Mouse (Mus musculus): ENCODE measurements at regions not wholly inside any gene's neighbourhood (a gene's known extent, or its start where the extent isn't known, plus 50 kb on each side); places are given as distances from the start of the nearest gene placed in this dataset.

DNA sequence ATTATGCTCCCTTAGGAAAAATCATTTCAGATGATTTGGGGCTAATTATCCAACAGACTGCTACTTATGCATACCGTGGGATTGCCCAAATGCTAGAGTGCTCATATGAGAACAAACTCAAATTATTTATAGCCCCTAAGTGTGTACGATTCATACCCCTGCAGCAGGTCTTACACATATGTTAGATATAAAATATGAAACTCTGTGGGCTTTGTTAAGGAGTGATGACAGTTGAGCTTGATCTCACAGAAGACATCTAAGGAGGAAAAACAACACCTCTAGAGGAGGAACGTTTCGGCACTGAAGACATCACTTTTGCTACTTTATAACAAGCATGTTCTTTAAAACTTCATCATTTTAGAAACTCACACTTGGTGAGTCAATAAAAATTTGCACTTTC lies 1379.3 kb downstream of the Defb40 start:
- in situ Hi-C loops (cut with MboI; ENCODE audit: low pct_ligation_motif_present, low pct_unique_long_range_greater_than_20kb, low sequenced_read_pairs), result no loop called here

DNA sequence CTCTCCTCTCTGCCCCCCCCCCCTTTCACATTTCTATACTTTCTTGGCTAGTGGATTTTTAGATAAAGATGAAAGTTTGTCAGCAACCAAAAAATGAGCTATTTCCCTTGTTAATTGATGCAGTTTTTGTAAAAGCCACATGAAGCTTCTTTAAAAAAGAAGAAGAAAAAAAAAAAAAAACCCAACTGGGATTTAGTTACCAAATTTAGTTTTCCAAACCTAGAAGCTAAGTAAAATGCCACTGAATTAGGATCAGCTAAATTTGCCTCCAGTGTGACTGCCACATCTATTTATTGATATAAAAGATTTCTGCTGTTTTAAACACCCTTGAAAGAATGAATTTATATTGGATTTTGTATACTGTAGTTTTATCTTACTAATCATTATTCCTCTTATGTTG lies 1381.5 kb downstream of the Defb40 start:
- no peak overlapping the region for H3K9ac ChIP-seq (ENCODE audit: insufficient read depth, low read depth)
- H3K36me3 ChIP-seq (replicated peaks in 1 of 2; ENCODE audit: control insufficient read depth in 1 of 2, insufficient read depth in 1 of 2, low read length in 1 of 2), result no peaks in the 10 kb centered on the region
- no peaks in the 10 kb centered on the region for H3K4me1 ChIP-seq (ENCODE audit: control insufficient read depth in 1 of 2, insufficient read depth in 2 of 2)
- no peaks in the 10 kb centered on the region for H3K27me3 ChIP-seq (replicated peaks)
- H3K4me2 ChIP-seq (ENCODE audit: insufficient read depth, low read depth, poor library complexity, severe bottlenecking), result no peak overlapping the region
- peaks cover 36% of the 10 kb centered on the region for H3K9me3 ChIP-seq (replicated peaks; ENCODE audit: low read length)
- in situ Hi-C loops (cut with MboI; ENCODE audit: low pct_ligation_motif_present, low pct_unique_long_range_greater_than_20kb, low sequenced_read_pairs), result no loop called here
- dilution Hi-C loops (cut with MboI; ENCODE audit: extremely low pct_ligation_motif_present, extremely low pct_unique_long_range_greater_than_20kb, low sequenced_read_pairs), result no loop called here
- no peak overlapping the region for H3K4me3 ChIP-seq (replicated peaks in 1 of 3; ENCODE audit: low read depth in 2 of 3, low read length in 2 of 3, poor library complexity in 1 of 3)
- no peak overlapping the region for H3K27ac ChIP-seq (ENCODE audit: insufficient read depth, low read depth)
- no peaks in the 10 kb centered on the region for H3K79me2 ChIP-seq (replicated peaks; ENCODE audit: control insufficient read depth, extremely low read depth, insufficient read depth, poor library complexity, severe bottlenecking)
- no peak for DNase-seq (ENCODE audit: extremely low read depth)
- TF ChIP-seq CTCF (conservative IDR thresholded peaks at IDR 0.05 in 1 of 2, IDR thresholded peaks at IDR 0.05 in 1 of 2; ENCODE audit: low read depth in 2 of 2, low read length in 2 of 2), result no peak
- TF ChIP-seq JUN (IDR thresholded peaks at IDR 0.05; ENCODE audit: insufficient read depth, low read depth, low read length), result no peak
- no peak for TF ChIP-seq MYC (IDR thresholded peaks at IDR 0.05; ENCODE audit: low read depth, low read length)
- TF ChIP-seq BHLHE40 (IDR thresholded peaks at IDR 0.05; ENCODE audit: low read depth, low read length), result no peak
- TF ChIP-seq PAX5 (IDR thresholded peaks at IDR 0.05; ENCODE audit: low read length), result no peak
- no peak for TF ChIP-seq MAX (IDR thresholded peaks at IDR 0.05; ENCODE audit: low read length)

More for the DNA sequence above, 1379.3 kb downstream of the Defb40 start:
- H3K9me3 ChIP-seq (replicated peaks; ENCODE audit: low read length), result peaks cover 39% of the 10 kb centered on the region
- H3K4me1 ChIP-seq (ENCODE audit: control insufficient read depth in 1 of 2, insufficient read depth in 2 of 2), result no peaks in the 10 kb centered on the region
- H3K4me3 ChIP-seq (replicated peaks in 1 of 3; ENCODE audit: low read depth in 2 of 3, low read length in 2 of 3, poor library complexity in 1 of 3), result no peak overlapping the region
- no peak overlapping the region for H3K4me2 ChIP-seq (ENCODE audit: insufficient read depth, low read depth, poor library complexity, severe bottlenecking)
- no peaks in the 10 kb centered on the region for H3K79me2 ChIP-seq (replicated peaks; ENCODE audit: control insufficient read depth, extremely low read depth, insufficient read depth, poor library complexity, severe bottlenecking)
- no peak for DNase-seq (ENCODE audit: extremely low read depth)
- TF ChIP-seq JUN (IDR thresholded peaks at IDR 0.05; ENCODE audit: insufficient read depth, low read depth, low read length) (no peak), EP300 (IDR thresholded peaks at IDR 0.05; ENCODE audit: low read length) (no peak), TBP (conservative IDR thresholded peaks at IDR 0.05; ENCODE audit: low read depth, low read length) (no peak), MYC (IDR thresholded peaks at IDR 0.05; ENCODE audit: low read depth, low read length) (no peak), USF2 (conservative IDR thresholded peaks at IDR 0.05; ENCODE audit: low read depth, low read length) (no peak), CHD2 (IDR thresholded peaks at IDR 0.05; ENCODE audit: low read length) (no peak), POLR2A (IDR thresholded peaks at IDR 0.05; ENCODE audit: low read depth, low read length) (no peak), BHLHE40 (IDR thresholded peaks at IDR 0.05; ENCODE audit: low read depth, low read length) (no peak), MXI1 (IDR thresholded peaks at IDR 0.05; ENCODE audit: low read depth, low read length) (no peak), IRF4 (IDR thresholded peaks at IDR 0.05; ENCODE audit: low read depth, low read length) (no peak)
- H3K36me3 ChIP-seq (replicated peaks in 1 of 2; ENCODE audit: control insufficient read depth in 1 of 2, insufficient read depth in 1 of 2, low read length in 1 of 2), result no peaks in the 10 kb centered on the region
- no peaks in the 10 kb centered on the region for H3K27me3 ChIP-seq (replicated peaks)
- H3K27ac ChIP-seq (ENCODE audit: insufficient read depth, low read depth), result no peak overlapping the region
- dilution Hi-C loops (cut with MboI; ENCODE audit: extremely low pct_ligation_motif_present, extremely low pct_unique_long_range_greater_than_20kb, low sequenced_read_pairs), result no loop called here
- no peak overlapping the region for H3K9ac ChIP-seq (ENCODE audit: insufficient read depth, low read depth)

DNA sequence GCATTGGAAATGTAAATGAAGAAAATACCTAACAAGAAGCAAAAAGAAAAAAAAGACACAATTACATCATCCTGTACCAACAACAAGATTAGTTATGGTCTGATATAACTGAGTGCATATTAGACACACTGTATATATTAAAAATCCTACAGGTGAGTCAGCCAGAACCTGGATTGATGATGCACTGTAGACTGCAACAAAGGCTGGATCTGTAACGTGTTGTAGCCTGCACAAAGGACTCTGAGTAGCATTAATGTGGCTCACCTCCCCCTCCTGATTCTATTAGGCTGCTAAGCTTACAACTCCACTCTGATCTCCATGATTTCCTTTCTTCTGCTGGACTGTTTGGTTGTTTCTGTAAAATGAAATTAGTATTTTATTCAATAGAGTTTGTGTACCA lies 1383.4 kb downstream of the Defb40 start:
- H3K4me2 ChIP-seq (ENCODE audit: insufficient read depth, low read depth, poor library complexity, severe bottlenecking), result no peak overlapping the region
- H3K9me3 ChIP-seq (replicated peaks; ENCODE audit: low read length), result peaks cover 40% of the 10 kb centered on the region
- no peak overlapping the region for H3K4me3 ChIP-seq (replicated peaks in 1 of 3; ENCODE audit: low read depth in 2 of 3, low read length in 2 of 3, poor library complexity in 1 of 3)
- TF ChIP-seq MYC (IDR thresholded peaks at IDR 0.05; ENCODE audit: low read depth, low read length), result no peak
- TF ChIP-seq MEF2A (IDR thresholded peaks at IDR 0.05; ENCODE audit: borderline replicate concordance, low read depth, low read length), result no peak
- TF ChIP-seq MAX (IDR thresholded peaks at IDR 0.05; ENCODE audit: low read length), result no peak
- no peak for TF ChIP-seq ZKSCAN1 (IDR thresholded peaks at IDR 0.05; ENCODE audit: borderline replicate concordance, low read depth, low read length)
- TF ChIP-seq CTCF (conservative IDR thresholded peaks at IDR 0.05 in 1 of 2, IDR thresholded peaks at IDR 0.05 in 1 of 2; ENCODE audit: low read depth in 2 of 2, low read length in 2 of 2), result no peak
- TF ChIP-seq JUN (IDR thresholded peaks at IDR 0.05; ENCODE audit: insufficient read depth, low read depth, low read length), result no peak
- TF ChIP-seq NELFE (IDR thresholded peaks at IDR 0.05; ENCODE audit: low read depth, low read length), result no peak
- no peak for TF ChIP-seq KAT2A (IDR thresholded peaks at IDR 0.05; ENCODE audit: insufficient replicate concordance, low read length)
- TF ChIP-seq MAZ (IDR thresholded peaks at IDR 0.05; ENCODE audit: low read depth, low read length), result no peak
- TF ChIP-seq MXI1 (IDR thresholded peaks at IDR 0.05; ENCODE audit: low read depth, low read length), result no peak
- H3K9ac ChIP-seq (ENCODE audit: insufficient read depth, low read depth), result no peak overlapping the region
- H3K4me1 ChIP-seq (ENCODE audit: control insufficient read depth in 1 of 2, insufficient read depth in 2 of 2), result no peaks in the 10 kb centered on the region
- H3K36me3 ChIP-seq (replicated peaks in 1 of 2; ENCODE audit: control insufficient read depth in 1 of 2, insufficient read depth in 1 of 2, low read length in 1 of 2), result no peaks in the 10 kb centered on the region
- in situ Hi-C loops (cut with MboI; ENCODE audit: low pct_ligation_motif_present, low pct_unique_long_range_greater_than_20kb, low sequenced_read_pairs), result no loop called here
- DNase-seq (ENCODE audit: extremely low read depth), result no peak
- no peak overlapping the region for H3K27ac ChIP-seq (ENCODE audit: insufficient read depth, low read depth)
- H3K79me2 ChIP-seq (replicated peaks; ENCODE audit: control insufficient read depth, extremely low read depth, insufficient read depth, poor library complexity, severe bottlenecking), result no peaks in the 10 kb centered on the region
- H3K27me3 ChIP-seq (replicated peaks), result no peaks in the 10 kb centered on the region
- dilution Hi-C loops (cut with MboI; ENCODE audit: extremely low pct_ligation_motif_present, extremely low pct_unique_long_range_greater_than_20kb, low sequenced_read_pairs), result no loop called here
